Mouse (Mus musculus) cerebellum, postnatal 10 days (tissue): ENCODE data around the gene Shank2.

ENCODE experiments used
- DNase-seq, 2 experiments: peaks; one replicate each; pipeline ENCODE4 v3.0.0; 2021; ENCODE audit warnings: mixed read lengths in 2 of 2

Gene Shank2

DNA sequence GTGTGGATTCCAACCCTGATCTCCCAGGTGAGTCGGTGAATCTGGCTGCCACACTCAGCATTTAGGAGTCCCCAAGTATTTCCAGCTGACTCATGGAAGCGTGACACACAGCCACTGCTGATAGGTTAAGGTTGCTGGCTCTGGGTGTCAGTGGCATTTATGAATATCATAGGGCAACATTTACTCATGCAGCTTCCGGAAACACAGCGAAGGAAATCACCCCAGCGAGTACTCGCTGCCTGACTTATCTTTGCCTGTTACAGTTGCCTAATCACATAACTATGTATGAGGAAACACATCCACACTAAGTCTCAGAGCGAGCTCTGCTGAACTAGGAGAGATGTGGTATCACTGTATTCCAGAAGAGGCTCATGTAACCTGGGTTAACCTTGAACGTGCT, 231.8 kb downstream of the Shank2 start:
- DNase-seq: no peak

DNA sequence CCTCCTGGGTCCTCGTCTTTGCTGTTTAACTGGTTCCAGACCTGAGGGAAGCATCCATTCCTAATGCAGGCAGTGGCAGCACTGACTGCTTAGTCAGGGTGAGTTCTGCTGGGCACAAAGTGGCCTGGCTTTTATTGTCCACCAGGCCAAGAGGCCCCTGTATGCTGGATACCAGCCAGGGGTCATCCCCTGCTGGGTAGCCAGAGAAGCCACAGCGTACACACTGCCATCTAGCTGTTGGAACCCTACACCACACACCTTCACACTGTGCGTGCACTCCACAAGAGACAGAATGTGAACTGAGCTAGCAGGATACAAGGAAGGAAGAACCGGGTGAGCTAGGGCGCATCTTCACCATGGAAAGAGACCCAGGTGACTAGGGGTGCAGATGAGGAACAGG, 233.1 kb downstream of the Shank2 start:
- DNase-seq: peak; percentile 65 to 66

DNA sequence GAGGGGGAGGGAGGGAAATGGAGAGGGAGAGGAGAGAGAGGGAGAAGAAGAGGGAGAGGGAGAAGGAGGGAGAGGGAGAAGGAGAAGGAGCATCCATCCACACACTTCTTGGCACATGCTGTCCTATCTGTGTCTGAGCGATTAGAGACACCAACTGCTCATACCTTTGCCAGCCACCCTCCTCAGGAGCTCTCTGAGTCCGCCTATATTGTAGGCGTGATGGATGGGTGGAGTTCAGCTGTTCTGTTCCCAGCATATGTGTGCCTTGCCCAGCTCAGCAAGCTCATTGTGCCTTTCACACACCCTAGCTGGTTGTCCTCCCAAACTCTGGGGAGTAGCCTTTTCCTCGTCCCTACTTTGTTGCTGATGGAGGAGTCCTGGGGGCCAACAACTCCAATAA, 233.8 kb downstream of the Shank2 start:
- no peak for DNase-seq

DNA sequence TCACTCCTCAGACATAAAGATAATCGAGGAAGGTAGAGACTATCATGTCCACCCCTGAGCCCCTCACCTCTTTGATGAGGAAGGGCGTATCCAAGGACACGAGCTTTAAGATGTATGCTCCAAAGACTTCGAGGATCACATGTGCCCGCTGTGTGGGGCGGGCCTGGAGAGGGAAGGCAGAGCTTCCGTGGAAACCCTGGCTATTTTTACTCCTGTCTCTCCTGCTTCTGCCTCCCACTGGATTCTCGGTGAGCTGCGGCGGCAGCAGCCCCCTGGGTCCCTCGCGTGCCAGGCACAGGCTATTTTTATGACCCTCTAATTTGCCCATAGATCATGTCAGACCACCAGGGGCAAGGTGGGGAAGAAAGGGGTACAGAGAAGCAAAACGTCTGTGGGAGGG, 235.1 kb downstream of the Shank2 start:
- no peak for DNase-seq

DNA sequence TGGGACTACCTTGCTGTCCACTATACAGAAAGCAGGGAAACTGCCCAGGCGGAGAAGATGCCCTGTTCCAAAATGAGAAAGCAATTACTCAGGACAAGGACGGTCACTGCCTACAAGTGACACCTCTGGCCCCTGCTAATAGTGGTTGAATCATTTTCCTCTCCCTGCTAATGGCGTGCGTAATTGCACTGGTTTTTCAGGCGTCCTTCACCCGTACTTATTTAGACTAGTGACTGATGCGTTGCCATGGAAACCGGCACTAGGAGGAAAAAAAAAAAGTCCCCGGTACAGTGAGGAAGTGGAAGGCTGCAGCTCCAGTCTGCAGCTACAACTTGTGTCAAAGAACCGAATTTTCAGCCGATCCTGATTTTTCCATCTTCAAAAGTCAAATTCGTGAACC, 236.7 kb downstream of the Shank2 start:
- DNase-seq: peak; percentile 62 to 63

DNA sequence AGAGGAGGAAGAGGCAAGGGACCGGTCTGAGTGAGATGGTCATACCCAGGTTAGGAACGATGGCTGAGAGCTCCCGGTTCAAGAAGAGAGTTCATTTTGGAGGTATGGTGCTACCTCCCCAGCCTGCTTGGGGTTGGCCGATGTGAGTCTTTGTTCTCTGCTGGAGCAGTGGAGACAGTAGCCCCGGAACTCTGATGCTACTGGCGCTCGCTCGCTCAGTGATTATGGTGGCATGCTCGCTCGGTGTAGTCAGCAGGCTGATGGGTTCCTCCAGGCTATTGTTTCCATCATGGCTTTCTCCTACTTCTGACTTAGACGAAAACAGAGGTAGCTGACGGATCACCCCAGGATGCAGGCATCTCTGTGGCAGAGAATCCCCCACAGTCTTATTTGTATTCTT, 237.3 kb downstream of the Shank2 start:
- DNase-seq: no peak

DNA sequence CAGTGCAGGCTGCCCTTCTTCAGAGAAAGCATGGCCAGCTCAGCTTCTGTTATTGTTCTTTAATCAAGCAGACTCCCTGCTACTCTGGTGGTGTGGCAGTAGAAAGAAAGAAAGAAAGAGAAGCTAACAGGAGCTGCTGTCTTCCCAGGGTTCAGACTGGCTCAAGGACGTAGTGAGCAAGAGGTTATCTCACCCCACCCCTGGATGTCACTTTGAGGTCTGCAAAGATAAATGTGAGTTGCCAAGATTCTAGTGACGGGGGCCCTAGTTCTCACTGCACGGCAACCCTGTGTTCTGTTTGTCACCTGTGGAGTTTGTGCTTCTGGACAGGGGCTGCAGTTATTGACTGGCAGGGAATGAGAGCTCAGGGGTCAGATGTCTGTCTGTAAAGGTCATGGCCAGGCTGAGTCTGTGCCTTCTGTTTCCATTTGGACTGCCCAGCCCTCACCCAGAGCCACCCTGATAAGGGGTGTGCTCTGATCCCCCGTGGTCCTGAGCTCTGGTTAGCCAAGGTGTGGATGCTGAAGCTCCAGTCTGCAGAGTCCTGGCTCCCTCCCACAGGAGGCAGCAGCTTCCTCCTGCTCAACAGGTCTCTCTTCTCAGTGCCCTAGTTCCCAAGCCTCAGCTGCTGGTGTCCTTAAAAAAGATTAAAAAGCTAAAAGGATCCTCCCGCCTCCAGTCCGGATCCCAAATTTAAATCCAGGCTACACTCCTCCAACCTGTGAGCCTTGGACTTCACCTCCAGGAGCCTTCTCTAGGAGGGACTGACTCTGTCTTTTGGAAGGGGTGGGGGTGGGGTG, 238.0 kb downstream of the Shank2 start:
- no peak for DNase-seq

DNA sequence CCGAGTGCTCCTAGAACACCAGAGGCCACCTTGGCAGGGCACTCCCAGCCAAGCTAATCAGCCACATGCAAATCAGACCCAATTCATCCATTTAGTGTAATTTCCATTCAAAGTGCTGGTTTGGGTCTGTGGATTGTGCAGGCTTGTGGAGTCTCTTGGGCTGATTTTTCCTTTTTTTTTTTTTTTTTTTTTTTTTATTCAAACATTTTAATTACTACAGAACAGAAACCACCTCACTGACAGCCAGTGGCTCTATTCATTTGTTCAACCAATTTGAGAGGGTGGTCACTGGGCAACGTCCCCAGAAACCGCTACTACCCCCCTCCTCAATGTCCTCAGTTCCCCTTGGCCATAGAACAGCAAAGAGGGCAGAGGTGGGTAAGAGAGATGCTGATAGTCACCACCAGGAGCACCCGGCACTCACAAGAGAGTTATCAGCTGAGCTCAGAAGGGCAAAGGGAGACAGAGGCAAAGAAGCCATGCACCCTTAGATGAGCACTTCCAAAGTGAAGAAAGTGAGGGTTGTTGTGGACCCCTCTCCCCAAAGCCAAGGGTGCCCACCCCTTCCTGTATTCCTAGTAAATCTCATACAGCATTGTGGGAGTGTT, 239.1 kb downstream of the Shank2 start:
- DNase-seq: no peak

DNA sequence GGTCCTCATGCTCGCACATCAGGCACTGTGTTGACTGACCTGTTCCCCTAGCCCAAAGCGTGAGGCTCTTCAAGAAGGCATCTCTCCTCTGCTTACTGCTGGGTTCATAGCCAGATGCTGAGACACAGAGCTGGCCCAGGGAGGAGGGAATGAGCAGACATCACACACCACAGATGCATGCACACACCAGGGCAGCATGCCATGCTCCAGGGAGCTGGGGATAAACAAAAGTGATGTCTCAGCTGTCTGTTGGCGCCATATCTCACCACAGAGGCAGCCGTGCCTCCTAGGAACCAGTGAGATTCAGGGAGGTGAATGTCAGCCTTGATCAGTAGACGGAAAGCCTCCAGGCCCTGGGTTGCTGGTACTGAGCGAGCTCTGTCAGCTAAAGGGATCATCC, 242.5 kb downstream of the Shank2 start:
- DNase-seq: peak; percentile 52 to 54

DNA sequence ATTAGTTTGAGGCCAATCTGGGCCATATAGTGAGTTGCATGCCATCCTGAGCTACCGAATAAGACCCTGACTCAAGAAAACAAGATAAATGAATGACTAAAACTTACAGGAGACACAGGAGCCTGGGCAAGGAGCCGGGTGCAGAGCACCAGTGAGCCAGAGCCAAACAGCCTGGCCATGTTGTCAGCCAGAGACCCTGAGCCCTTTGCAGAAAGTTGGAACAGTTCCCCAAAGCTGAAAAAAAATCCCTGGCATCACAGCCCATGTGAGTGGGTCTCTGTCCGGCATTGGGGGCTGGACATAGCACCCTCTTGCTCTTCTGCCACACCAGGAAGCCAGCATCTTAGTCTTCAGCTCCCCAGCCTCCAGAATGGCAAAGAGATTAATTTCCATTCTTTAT, 244.5 kb downstream of the Shank2 start:
- peak; percentile 67 to 71 for DNase-seq

DNA sequence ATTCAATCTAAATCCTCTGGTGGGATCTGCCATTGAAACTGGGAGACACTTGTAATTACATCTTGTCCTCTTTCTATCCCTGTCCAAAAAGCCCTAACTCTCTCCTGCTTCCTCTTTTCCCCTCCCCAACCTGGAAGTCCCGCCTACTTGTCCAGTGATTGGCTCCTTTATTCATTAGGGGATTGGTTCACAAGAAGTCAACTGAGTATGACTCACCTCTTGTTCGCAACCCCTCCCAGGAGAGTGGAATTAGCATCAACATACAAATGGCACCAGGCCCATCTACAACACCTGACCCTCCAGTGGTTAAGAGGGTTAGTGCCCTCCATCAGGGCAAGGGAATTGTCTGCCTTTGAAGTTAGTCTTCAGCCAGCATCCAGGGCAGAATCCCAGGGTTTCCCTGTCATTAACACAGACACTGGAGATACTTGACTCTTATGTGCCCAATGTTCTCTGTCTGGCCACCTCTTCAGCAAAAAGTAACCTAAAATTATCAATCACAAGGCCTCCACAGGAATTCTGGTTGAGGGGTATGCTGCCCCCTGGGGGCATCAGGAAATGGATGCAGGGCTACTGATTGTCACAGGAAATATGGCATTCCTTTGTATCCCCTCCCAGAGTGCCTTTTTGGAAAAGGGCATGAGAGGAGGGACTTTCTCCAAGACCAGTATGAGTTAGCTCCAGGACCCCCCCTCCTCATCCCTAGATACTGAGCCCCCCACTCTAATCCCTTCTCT, 247.1 kb downstream of the Shank2 start:
- DNase-seq: no peak

DNA sequence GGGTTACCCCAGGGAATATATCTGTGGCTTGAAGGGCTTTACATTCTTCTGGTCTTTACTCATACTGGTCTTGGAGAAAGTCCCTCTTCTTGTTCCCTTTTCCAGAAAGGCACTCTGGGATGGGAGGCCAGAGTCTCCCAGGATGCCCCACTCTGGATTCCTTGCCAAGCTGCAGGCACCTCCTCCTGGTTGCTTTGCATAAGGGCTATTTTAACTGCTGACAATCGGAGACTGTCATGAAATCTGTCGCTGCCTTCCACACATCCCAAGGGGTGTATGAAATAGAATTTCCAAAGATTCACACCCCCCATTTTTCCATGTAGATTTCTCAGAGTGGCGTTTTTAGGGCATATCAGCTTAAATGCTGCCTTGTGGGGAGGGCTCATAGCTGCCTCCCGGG, 249.1 kb downstream of the Shank2 start:
- DNase-seq: peak in 1 of 2 experiments; percentile 31

DNA sequence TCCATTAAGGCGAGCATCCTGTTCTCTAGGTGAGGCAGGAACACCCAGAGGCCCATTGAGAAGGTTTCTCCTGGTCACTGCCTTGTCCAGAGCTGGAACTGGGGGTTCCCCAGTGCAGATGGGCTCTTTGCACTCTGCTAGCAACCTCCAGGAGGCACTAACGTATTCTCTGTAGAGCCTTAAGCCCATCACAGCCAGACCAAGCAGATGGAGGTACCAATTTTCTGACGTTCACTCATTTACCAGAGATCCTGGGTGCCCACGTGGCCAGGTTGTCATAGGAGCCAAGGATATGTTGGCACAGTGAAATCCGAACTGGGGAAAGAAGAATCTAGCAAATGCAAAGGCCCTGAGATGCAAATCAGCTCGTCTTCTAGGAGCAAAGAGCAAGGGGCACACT, 249.5 kb downstream of the Shank2 start:
- DNase-seq: peak; percentile 58 to 61

DNA sequence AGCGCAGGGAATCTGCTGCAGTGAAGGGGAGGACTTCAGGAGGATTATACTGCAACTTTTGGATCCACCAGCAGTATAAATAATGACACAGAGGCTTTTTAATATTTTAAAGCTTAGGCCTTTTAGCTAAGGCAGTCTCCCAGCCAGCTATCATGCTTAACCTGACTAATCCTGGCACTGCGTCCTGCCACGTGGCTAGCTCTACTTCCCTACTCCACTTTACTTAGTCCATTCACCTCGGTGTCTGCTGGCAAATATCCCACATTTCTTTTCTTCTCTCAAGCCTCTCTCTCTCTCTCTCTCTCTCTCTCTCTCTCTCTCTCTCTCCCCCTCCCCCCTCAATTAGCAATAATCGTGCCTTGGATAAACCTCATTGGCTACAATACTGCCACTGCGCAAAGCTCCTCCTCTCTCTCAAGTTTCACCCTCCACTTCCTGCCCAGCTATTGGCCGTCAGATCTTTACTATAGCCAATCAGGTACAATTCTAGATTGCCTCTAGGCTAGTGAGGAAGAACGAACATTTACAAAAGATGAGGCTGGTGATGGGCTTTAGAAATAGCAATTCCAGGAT, 253.0 kb downstream of the Shank2 start:
- DNase-seq: no peak

DNA sequence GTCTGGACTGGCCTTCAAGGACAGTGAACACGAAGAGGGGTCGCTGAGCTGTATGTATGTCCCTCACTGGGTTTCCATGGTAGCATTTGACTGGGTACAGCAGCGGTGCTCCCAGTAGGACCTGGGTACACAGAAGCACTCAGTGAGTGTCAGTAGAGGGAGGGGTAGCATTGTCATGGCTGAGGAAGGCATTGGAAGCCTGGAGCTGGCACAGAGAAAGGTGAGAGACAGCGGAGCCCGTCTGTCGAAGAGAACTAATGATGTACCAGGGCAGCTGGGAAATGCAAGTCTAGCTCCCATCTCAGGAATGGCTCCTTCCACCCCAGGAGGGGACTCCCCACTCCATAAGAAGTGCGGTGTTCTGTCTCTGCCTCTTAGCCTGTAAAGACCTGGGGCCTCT, 256.1 kb downstream of the Shank2 start:
- DNase-seq: no peak

DNA sequence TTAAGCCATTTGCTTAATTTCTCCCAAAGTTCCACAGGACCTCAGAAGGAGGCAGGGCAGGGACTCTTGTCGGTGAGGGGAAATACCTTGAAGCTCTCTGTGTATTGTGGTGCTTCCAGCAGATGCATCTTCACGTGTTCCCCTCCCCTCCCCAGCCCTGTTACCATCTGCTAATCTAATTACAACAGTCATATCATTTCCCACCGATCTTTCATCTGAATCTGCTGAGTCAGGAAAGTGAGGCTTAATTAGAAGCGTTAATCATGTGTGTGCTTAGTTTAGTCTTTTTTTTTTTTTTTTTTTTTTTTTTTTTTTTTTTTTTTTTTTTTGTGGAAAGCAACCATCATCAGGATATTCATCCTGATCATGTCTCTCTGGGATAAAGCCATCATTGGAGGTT, 256.6 kb downstream of the Shank2 start:
- peak in 1 of 2 experiments; percentile 41 for DNase-seq

DNA sequence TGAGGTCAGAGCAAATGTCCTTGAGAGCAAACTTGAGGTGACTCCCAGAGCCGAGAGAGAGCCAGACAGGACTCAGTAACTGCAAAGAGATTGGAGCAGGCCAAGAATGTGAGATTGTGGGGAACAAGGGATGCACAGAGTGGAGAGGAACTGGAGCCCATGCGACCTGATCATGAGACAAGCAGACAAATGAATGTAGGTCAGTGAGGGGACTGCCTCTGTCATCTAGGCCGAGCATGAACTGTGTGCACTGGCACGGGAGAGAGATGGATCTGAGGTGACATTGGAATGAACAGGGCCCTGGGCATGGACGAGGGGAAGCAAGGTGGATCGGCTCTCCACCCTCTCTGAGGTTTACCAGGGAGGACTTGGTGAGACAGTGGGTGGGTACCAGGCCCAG, 260.9 kb downstream of the Shank2 start:
- no peak for DNase-seq

DNA sequence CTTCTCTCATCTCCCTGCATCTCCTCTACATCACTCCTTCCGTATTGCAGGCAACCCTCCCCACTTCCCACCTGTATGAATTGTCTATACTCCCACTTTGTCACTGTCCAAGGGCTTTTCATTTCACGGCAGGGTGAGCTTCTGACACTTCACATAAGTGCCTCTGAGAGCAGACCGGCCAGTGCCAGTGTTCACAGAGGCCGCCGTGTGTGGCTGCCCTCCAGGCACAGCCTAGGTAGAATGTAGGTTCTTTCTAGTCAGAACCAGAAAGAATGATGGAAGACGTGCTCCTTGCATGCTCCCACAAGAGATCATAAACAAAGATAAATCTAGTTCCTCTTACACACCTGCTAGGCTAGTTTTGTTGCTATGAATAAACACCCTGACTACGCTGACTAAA, 265.0 kb downstream of the Shank2 start:
- DNase-seq: no peak

DNA sequence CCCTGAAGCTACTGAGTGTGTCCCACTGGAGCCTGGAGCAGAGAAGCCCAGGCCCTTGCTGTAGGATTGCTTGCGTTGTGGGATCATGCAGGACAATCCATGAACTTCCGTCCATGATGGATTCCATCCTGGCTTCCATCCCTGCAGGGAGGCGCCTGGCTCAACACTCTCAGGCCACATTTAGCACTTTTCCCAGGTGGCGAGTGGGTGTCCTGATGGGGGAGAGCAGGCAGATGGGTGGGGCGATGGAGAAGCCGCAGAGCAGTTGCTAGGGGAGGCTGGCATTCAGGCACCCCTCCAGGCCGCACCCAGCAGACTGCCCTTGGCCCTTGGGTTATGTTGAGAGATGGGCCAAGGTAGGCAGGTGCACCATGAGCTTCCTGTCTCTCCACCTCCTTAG, 266.6 kb downstream of the Shank2 start:
- no peak for DNase-seq

DNA sequence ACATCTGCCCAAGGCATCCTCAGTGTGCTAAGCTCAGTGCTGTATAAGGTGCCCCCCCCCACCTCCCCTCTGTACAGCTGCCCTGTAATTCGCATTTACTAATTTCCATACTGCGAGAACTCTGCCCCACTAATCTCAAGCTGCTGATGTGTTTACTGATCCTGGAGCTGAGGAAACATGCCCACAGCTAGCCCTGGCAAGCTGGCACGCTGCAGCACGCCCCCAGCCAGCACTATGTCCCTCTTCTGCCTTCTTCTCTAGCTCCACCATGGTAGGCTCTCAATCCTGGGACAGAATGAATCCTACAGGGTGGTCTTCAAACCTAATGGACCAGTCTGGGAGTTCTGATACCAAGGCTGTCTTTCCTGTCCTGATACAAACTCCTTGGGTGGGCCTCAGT, 267.1 kb downstream of the Shank2 start:
- no peak for DNase-seq

DNA sequence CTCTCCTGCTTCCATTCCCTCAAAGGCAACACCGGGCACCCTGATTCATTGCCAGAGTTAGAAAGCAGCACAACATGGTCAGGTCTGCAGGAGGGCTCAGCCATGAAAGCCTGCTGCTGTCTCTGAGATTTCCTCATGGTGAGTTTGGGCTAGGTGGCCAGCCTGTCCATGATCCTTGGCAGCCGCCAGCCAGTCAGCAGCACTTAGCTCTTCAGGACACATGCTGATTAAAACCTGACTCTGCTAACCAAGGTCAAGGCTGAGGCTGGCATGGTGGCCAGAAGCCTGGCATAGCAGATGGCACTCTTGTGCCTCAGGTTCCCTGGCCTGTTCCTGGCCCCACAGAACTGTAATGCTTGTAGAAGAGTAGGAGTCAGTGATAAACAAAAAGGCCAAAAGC, 269.3 kb downstream of the Shank2 start:
- peak; percentile 79 to 90 for DNase-seq

DNA sequence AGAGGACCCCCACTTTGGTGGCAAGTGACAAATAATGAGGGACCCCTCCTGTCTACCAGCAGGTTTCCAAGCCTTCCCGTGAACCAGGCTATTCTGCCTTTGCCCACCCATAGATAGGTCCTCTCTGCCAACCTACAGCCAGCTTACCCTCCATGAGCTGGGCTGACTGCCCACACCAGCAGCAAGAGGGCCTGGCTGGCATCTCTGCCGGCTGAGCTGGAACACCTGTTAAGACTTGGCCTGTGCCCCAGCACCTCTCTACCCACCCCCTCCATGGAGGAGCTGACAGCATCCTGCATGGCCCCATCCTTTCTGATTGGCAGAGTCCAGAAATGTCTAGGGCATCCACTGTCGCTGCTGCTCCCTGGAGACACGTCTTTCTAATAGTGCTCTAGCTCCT, 277.0 kb downstream of the Shank2 start:
- DNase-seq: peak; percentile 91 to 95

DNA sequence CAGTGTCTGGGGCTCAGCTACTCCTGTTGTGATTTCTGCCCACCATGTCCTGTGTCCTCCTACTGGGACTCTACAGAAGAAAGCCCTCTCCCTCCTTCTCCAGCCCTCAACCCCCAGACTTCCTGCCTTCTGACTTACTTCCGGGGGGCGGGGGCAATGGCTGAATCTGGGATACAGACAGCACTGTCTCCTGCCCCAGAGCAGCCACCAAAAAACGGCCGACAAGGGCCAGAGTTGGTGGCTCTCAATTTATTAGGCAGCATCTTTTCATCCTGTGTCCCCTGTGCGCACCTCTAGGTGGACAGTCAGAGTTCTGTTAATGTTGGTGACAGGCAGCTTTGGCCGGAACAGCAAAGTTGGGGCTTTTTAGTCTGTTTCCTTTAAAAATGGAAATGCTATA, 282.0 kb downstream of the Shank2 start:
- peak; percentile 73 to 75 for DNase-seq
